Mouse (Mus musculus) large intestine, adult 2 months (tissue): ENCODE results near the gene Cd300ld3. TPM values are rescaled to one million over a fixed set of nuclear protein-coding genes. Genes with fewer than 3 reads are reported as not detected.
"Not testable (repeated sequence)": the region's sequence is repeated elsewhere in the genome, so short reads cannot be mapped to it uniquely, and the experiment has no call there.

Source experiments
- DNase-seq: peaks from one replicate; pipeline ENCODE4 v3.0.0-alpha.2; 2012; ENCODE audit warnings: low read depth, low spot score
- WGBS: fragments of 180-500 bp; shearing (Covaris S2); methylation state at CpG from one replicate; pipeline ENCODE4 v1.1.7; 2018; 5-methylcytosine and 5-hydroxymethylcytosine counted together
- polyA plus RNA-seq: library from polyadenylated mRNA; depleted of rRNA; stranded (reverse); fragments of >200 nt; gene quantifications from 2 replicates; pipeline ENCODE4 v1.2.3, GENCODE M21; 2012; rRNA removed

Gene Cd300ld3
- polyA plus RNA-seq, 1 experiment, result 2.9 TPM

DNA sequence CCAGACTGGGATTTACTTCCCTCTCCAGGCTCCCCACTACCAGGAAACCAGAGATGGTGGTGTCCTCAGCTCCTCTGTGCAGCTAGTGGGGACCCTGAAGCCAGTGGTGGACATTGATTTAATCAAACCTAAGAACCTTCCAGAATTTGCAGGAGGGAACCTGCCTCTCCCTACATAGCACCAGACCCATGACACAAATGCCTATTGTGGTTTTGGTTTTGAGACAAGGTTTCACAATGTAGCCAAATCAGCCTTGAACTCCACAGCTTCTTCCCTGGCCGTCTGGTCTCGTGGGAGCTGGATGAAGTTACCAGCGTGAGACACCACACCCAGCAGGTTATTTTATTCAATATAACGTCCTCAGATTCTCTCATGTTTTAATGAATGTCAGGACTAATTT is 10.5 kb upstream of the Cd300ld3 start:
- DNase-seq, result no peak
- 60% methylated on average over 4 of the region's 4 CpGs for WGBS

DNA sequence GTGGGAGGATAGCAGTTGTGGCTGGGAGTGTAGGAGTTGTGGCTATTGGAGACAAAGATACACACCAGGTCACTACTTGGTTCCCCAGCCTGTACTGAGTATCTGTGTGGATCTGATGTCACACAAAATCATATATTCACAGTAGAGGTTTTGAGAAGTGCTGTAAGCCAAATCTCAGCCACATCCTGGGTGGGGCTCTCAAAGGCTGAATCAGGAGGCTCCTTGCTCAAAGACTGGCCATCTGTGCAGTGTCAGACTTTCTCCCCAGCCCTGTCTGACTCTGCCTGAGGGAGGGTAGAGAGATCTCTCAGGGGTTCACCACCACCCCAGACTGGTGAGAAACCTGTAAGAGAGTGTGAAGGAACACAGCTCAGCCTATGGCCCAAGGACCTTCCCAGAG is 6.3 kb upstream of the Cd300ld3 start:
- no peak for DNase-seq

DNA sequence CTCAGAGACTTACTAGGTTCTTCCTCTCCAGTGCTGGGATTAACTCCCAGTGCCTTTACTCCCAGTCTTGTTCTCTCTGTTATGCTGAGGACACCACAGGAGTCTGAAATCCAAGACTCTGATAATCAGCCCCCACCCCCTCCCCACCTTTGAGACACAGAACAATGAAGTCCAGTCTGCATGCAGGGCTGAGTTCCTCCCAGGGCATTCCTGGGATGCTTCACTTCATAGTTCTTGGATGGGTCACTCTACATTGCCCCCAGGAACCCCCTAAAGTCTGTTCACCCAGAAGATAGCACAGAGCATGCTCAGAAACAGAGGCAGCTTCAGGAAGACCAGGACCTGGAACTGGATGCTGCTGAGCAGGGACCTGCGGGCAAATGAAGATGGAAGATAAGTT is 4.8 kb upstream of the Cd300ld3 start:
- 95% methylated on average over 1 of the region's 1 CpGs for WGBS
- no peak for DNase-seq

DNA sequence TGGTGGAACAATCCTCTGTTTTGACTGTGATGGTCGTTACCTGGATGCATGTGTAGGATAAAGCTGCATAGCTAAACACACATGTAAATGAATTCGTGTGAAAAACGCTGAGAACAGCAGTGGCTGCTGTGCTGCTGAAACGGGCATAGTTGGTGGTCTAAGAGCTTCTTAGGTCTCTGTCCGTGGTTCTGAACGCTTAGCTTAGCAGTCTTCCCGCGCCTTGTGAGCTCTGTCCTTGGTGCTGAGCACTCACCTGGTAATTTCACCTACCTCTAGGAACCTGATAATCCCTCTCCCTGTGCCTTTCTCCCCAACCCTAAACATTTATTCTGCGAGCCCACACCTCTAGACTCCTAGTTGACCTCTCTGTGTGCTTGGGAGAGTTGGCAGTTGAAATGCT is 4.0 kb upstream of the Cd300ld3 start:
- DNase-seq, result no peak
- WGBS, result 5% methylated on average over 9 of the region's 9 CpGs

DNA sequence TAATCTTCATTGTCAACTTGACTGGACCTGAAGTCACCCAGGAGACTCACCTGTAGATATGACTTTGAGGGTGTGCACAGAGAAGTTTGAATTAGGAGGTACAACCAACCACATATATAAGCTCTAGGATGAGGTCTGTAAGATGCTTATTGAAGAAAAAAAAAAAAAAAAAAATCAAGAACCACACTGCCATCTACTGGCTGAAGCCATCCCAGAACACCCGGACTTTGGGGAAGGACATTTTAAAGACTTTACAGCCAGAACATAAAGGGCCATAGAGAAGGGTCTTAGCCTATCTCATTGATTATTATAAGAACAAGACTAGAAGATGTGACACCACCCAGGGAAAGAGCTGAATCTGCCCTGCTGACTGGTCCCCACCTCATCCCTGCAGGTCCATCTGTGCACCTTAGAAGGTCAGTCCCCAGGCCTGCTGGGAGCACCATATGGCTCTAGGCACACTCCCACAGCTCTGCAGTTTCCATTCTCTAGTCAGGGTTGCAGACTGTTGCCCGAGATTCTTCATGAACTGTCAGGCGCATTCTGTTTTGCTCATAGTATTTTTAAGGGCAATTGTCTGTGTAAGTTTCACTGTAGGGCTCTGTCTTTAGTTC is 1.2 kb upstream of the Cd300ld3 start:
- DNase-seq, result no peak
- 32% methylated on average over 3 of the region's 3 CpGs for WGBS

DNA sequence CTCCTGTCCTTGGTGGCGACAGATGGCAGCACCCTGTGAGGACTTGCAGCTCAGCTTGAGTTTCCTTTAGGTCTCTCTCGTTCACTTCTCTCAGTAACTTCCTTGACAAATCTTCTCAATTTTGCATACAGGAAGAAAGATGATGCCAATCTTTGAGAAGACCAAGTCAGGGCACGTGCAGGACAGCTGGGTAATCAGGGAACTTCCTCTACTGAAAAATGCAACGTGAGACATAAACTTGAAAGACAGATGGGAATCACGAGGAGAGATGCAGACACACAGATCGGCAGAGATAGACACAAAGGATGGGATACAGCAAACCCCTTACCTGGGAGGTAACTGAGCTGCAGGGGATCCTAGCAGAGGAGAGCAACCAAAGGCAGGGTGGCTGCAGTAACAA is 10.5 kb downstream of the Cd300ld3 start, which contains the start of gene Cd300ld5:
Cd300ld5 (minus strand) TSS at position 101 of the 400 bp plus-strand sequence.
- not testable (repeated sequence) for DNase-seq
- WGBS, result no CpG with 5 or more reads among the region's 6 CpGs

DNA sequence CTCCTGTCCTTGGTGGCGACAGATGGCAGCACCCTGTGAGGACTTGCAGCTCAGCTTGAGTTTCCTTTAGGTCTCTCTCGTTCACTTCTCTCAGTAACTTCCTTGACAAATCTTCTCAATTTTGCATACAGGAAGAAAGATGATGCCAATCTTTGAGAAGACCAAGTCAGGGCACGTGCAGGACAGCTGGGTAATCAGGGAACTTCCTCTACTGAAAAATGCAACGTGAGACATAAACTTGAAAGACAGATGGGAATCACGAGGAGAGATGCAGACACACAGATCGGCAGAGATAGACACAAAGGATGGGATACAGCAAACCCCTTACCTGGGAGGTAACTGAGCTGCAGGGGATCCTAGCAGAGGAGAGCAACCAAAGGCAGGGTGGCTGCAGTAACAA is 21.3 kb downstream of the Cd300ld3 start, which contains the start of gene Cd300ld4:
Cd300ld4 (minus strand) TSS at position 101 of the 400 bp plus-strand sequence.
- WGBS, result no CpG with 5 or more reads among the region's 6 CpGs
- DNase-seq, result not testable (repeated sequence)

DNA sequence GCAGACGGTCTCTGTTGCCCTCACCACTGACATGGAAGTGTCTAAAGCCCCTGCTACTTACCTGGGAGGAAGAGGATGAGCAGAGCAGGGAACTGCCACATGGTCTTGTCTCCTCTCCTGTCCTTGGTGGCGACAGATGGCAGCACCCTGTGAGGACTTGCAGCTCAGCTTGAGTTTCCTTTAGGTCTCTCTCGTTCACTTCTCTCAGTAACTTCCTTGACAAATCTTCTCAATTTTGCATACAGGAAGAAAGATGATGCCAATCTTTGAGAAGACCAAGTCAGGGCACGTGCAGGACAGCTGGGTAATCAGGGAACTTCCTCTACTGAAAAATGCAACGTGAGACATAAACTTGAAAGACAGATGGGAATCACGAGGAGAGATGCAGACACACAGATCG is 32.1 kb downstream of the Cd300ld3 start, which contains the start of gene Cd300ld2:
Cd300ld2 (minus strand) TSS at position 101 of the 400 bp plus-strand sequence.
- not testable (repeated sequence) for DNase-seq
- WGBS, result no CpG with 5 or more reads among the region's 7 CpGs

DNA sequence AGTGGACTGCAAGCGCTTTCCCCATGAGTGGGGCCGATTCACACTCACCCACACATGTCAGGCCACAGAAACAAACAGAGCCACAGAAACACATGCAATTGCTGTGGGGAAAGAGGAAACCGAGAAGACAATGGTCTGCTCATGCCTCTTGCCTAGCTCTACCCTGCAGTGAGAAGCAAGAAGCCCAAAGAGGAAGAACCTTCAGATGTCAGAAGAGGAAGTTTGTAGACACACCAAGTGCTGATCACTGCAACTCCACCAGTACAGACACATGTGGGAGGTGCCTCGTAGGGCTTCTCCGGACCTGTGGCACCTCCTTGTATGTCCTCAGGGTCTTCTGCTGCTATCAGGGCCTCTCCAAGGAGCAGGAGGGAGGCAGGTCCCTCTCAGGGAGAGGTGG is 44.1 kb downstream of the Cd300ld3 start:
- DNase-seq, result no peak
- WGBS, result 78% methylated on average over 5 of the region's 5 CpGs

DNA sequence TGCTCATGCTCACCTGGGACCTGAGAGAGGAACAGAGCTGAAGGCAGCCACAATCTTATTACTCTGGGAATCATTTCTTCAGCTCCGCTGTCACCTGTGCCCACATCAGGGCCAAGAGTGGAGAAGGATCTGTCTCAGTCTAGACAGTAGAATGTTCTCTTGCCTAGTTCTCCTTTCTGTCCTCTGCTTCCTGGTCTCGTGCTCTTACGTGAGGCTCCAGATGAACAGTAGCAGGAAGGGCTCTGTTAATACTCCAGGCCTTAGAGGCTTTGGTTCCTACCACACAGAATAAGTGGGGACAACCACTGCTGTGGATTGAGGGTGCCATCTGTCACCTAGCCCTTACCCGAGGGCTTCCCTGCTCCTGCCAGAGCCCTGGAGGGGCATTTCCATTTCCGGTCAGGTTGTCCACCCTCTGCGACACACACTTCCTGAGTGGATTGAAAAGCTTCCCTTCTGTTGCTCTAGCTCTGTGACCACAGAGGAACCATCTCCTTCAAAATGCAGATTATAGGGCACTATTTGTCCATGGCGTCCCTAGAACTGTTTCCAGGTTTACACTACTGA is 46.7 kb downstream of the Cd300ld3 start, which contains the start of gene Cd300c2:
Cd300c2 (minus strand) TSS at position 407 of the 567 bp plus-strand sequence.
- DNase-seq, result no peak
- 73% methylated on average over 7 of the region's 7 CpGs for WGBS

Other genes starting within 250 kb of the Cd300ld3 start
- not detected in 2 replicates for gene Gpr142, start 249.5 kb downstream of the Cd300ld3 start, polyA plus RNA-seq
- 2.0 and 3.9 TPM in 2 replicates for gene Gprc5c, start 197.3 kb downstream of the Cd300ld3 start, polyA plus RNA-seq
- gene Cd300a, start 158.4 kb downstream of the Cd300ld3 start, polyA plus RNA-seq, result 1.3 and 2.2 TPM in 2 replicates
- 0.25 and 0.63 TPM in 2 replicates for gene Cd300lb, start 114.0 kb downstream of the Cd300ld3 start, polyA plus RNA-seq
- gene Cd300c, start 79.3 kb downstream of the Cd300ld3 start, polyA plus RNA-seq, result 0.63 and 1.2 TPM in 2 replicates
- 1.6 and 2.3 TPM in 2 replicates for gene Cd300ld, start 58.5 kb downstream of the Cd300ld3 start, polyA plus RNA-seq
- gene Cd300c2, start 46.5 kb downstream of the Cd300ld3 start, polyA plus RNA-seq, result 8.0 and 10.1 TPM in 2 replicates
- gene Cd300ld2, start 32.2 kb downstream of the Cd300ld3 start, polyA plus RNA-seq, result not detected in 2 replicates
- 0.29 TPM in 1 of 2 replicates, not detected in the other for gene Cd300ld4, start 21.4 kb downstream of the Cd300ld3 start, polyA plus RNA-seq
- 0.89 TPM in 1 of 2 replicates, not detected in the other for gene Cd300ld5, start 10.6 kb downstream of the Cd300ld3 start, polyA plus RNA-seq
- 0.19 and 0.59 TPM in 2 replicates for gene Cd300e, start 13.8 kb upstream of the Cd300ld3 start, polyA plus RNA-seq
- 3.5 and 4.5 TPM in 2 replicates for gene Rab37, start 43.0 kb upstream of the Cd300ld3 start, polyA plus RNA-seq
- gene Cd300lf, start 85.6 kb upstream of the Cd300ld3 start, polyA plus RNA-seq, result 4.8 and 6.3 TPM in 2 replicates
- 492 and 733 TPM in 2 replicates for gene Slc9a3r1, start 114.9 kb upstream of the Cd300ld3 start, polyA plus RNA-seq
- gene Tmem104, start 139.1 kb upstream of the Cd300ld3 start, polyA plus RNA-seq, result 7.9 and 10.1 TPM in 2 replicates
- gene Nat9, start 139.4 kb upstream of the Cd300ld3 start, polyA plus RNA-seq, result 25.3 and 25.4 TPM in 2 replicates
- gene Grin2c, start 218.8 kb upstream of the Cd300ld3 start, polyA plus RNA-seq, result 0.04 TPM in 2 replicates
- gene Fdxr, start 228.6 kb upstream of the Cd300ld3 start, polyA plus RNA-seq, result 10.0 and 11.8 TPM in 2 replicates
- gene Fads6, start 249.3 kb upstream of the Cd300ld3 start, polyA plus RNA-seq, result 0.51 and 0.53 TPM in 2 replicates